Mouse (Mus musculus): Measurements from ENCODE around the gene Fam171b. TPM values are rescaled to one million over a fixed set of nuclear protein-coding genes. Genes with fewer than 3 reads are reported as not detected.

The Fam171b gene
- 3.6 and 4.2 TPM in 2 replicates for polyA plus RNA-seq (2015; fragmentation: Nextera tagmentation; extraction: Ambion mirVana)

DNA sequence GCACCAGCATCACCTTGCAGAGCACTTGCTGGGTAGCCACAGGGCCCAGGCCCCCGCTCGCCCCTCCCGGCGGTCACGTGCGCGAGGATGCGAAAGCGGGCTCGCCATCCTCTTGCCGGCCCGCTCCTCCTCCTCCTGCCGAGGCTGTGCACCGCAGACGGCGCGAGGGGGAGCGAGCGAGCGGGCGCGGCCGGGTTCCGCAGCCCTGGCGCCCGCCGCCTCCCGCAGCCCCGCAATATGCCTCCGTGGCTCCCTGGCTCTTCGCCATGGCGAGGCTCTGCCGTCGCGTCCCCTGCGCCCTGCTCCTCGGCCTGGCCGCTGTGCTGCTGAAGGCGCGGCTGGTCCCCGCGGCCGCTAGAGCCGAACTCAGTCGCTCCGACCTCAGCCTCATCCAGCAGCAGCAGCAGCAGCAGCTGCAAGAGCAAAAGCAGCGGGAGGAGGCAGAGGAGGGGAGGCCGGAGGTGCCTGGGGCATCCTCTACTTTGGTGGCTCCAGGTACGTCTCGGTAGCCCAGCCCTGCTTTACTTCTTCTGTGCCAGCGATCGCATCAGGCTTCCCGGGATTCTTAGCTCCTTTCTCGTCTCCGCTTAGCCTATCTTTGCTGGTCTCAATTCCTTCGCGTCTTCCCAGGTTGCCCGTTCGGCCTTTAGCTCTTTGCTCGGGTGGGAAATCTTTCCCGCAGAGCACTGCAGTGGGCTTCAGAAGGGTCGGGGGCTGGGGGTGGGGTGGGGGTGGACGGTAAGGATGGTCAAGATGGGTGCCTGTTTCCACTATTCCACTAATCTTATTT, at the start of gene Fam171b:
Gene Fam171b (plus strand): TSS at position 154 of the 790 bp plus-strand sequence.
- Histone ChIP-seq H3K4me1 (replicated peaks; ENCODE audit: control insufficient read depth, insufficient read depth, low read length) (no peaks in the 10 kb centered on the region), H3K4me2 (replicated peaks; ENCODE audit: low read depth) (peak within 1 kb of the TSS; percentile 90), H3K36me3 (ENCODE audit: control insufficient read depth, insufficient read depth) (no peaks in the 10 kb centered on the region), H3K9ac (ENCODE audit: low read depth, low read length) (peak within 1 kb of the TSS; percentile 32), H3K27ac (ENCODE audit: low read depth, low read length) (no peak within 1 kb of the TSS), H3K27me3 (replicated peaks; ENCODE audit: control insufficient read depth, insufficient read depth, low read length) (peaks cover 12% of the 10 kb centered on the region; the same call in 1 of the 2 replicates), H3K4me3 (ENCODE audit: low read depth, low read length) (peak within 1 kb of the TSS; percentile 55), H3K9me3 (ENCODE audit: control insufficient read depth) (no peaks in the 10 kb centered on the region)
- ATAC-seq: peak; percentile 60
- under 1% methylated on average over 63 of the region's 63 CpGs for WGBS
- TF ChIP-seq CTCF (IDR thresholded peaks at IDR 0.05; ENCODE audit: low read depth): peak; percentile 59

- 69% methylated on average over 6 of the region's 6 CpGs for WGBS
- TF ChIP-seq CTCF (IDR thresholded peaks at IDR 0.05; ENCODE audit: low read depth): no peak
- no peak overlapping the region for H3K4me2 ChIP-seq (replicated peaks; ENCODE audit: low read depth)
- H3K27me3 ChIP-seq (replicated peaks; ENCODE audit: control insufficient read depth, insufficient read depth, low read length): no peaks in the 10 kb centered on the region
- H3K4me3 ChIP-seq (ENCODE audit: low read depth, low read length): no peak overlapping the region
- H3K27ac ChIP-seq (ENCODE audit: low read depth, low read length): no peak overlapping the region
- no peaks in the 10 kb centered on the region for H3K4me1 ChIP-seq (replicated peaks; ENCODE audit: control insufficient read depth, insufficient read depth, low read length)
- H3K9ac ChIP-seq (ENCODE audit: low read depth, low read length): no peak overlapping the region
- H3K36me3 ChIP-seq (ENCODE audit: control insufficient read depth, insufficient read depth): peaks cover 30% of the 10 kb centered on the region
- no peaks in the 10 kb centered on the region for H3K9me3 ChIP-seq (ENCODE audit: control insufficient read depth)
- no peak for ATAC-seq
These were observed 46.4 kb upstream of the Fam171b start for GRCm38 (mm10) chr2:83766058-83766457.

GRCm38 (mm10) chr2:83766878-83767277, 45.6 kb upstream of the Fam171b start:
- 64% methylated on average over 1 of the region's 1 CpGs for WGBS
- no peak overlapping the region for H3K4me2 ChIP-seq (replicated peaks; ENCODE audit: low read depth)
- H3K4me1 ChIP-seq (replicated peaks; ENCODE audit: control insufficient read depth, insufficient read depth, low read length): no peaks in the 10 kb centered on the region
- no peak overlapping the region for H3K27ac ChIP-seq (ENCODE audit: low read depth, low read length)
- H3K36me3 ChIP-seq (ENCODE audit: control insufficient read depth, insufficient read depth): peaks cover 31% of the 10 kb centered on the region
- no peaks in the 10 kb centered on the region for H3K9me3 ChIP-seq (ENCODE audit: control insufficient read depth)
- no peaks in the 10 kb centered on the region for H3K27me3 ChIP-seq (replicated peaks; ENCODE audit: control insufficient read depth, insufficient read depth, low read length)
- ATAC-seq: no peak
- no peak overlapping the region for H3K9ac ChIP-seq (ENCODE audit: low read depth, low read length)
- no peak overlapping the region for H3K4me3 ChIP-seq (ENCODE audit: low read depth, low read length)
- no peak for TF ChIP-seq CTCF (IDR thresholded peaks at IDR 0.05; ENCODE audit: low read depth)

- WGBS: 96% methylated on average over 4 of the region's 4 CpGs
These were observed 44.0 kb upstream of the Fam171b start for GRCm38 (mm10) chr2:83768311-83769047.

GRCm38 (mm10) chr2:83771155-83771812, 41.2 kb upstream of the Fam171b start:
- ATAC-seq: no peak
- H3K9me3 ChIP-seq (ENCODE audit: control insufficient read depth): no peaks in the 10 kb centered on the region
- WGBS: 62% methylated on average over 7 of the region's 7 CpGs
- H3K27ac ChIP-seq (ENCODE audit: low read depth, low read length): no peak overlapping the region
- no peaks in the 10 kb centered on the region for H3K27me3 ChIP-seq (replicated peaks; ENCODE audit: control insufficient read depth, insufficient read depth, low read length)
- TF ChIP-seq CTCF (IDR thresholded peaks at IDR 0.05; ENCODE audit: low read depth): peak; percentile 91
- no peaks in the 10 kb centered on the region for H3K4me1 ChIP-seq (replicated peaks; ENCODE audit: control insufficient read depth, insufficient read depth, low read length)
- peaks cover 48% of the 10 kb centered on the region for H3K36me3 ChIP-seq (ENCODE audit: control insufficient read depth, insufficient read depth)
- no peak overlapping the region for H3K4me3 ChIP-seq (ENCODE audit: low read depth, low read length)
- H3K9ac ChIP-seq (ENCODE audit: low read depth, low read length): no peak overlapping the region
- no peak overlapping the region for H3K4me2 ChIP-seq (replicated peaks; ENCODE audit: low read depth)

More at GRCm38 (mm10) chr2:83768311-83769047, 44.0 kb upstream of the Fam171b start:
- Histone ChIP-seq H3K4me2 (replicated peaks; ENCODE audit: low read depth) (no peak overlapping the region), H3K4me1 (replicated peaks; ENCODE audit: control insufficient read depth, insufficient read depth, low read length) (no peaks in the 10 kb centered on the region), H3K9ac (ENCODE audit: low read depth, low read length) (no peak overlapping the region), H3K27me3 (replicated peaks; ENCODE audit: control insufficient read depth, insufficient read depth, low read length) (no peaks in the 10 kb centered on the region), H3K36me3 (ENCODE audit: control insufficient read depth, insufficient read depth) (peaks cover 39% of the 10 kb centered on the region), H3K4me3 (ENCODE audit: low read depth, low read length) (no peak overlapping the region), H3K9me3 (ENCODE audit: control insufficient read depth) (no peaks in the 10 kb centered on the region), H3K27ac (ENCODE audit: low read depth, low read length) (no peak overlapping the region)
- no peak for ATAC-seq
- TF ChIP-seq CTCF (IDR thresholded peaks at IDR 0.05; ENCODE audit: low read depth): no peak

All from intestine, postnatal 0 days (tissue).